1 mouse cellular context compared by ENCODE assay signal in genomic region chr2:110073023-110073422, GRCm38 (mm10).
TF ChIP-seq lines count a peak whose summit lies in the region.

No protein-coding gene starts in this region.

TF ChIP-seq in CH12.LX, 34 proteins besides CTCF, POLR2A, EP300 and RAD21 (continued from another document):
- TF ChIP-seq CHD2 (IDR thresholded peaks at IDR 0.05; ENCODE audit: low read length) (no peak), MAZ (IDR thresholded peaks at IDR 0.05; ENCODE audit: low read depth, low read length) (no peak), SMC3 (IDR thresholded peaks at IDR 0.05; ENCODE audit: low read depth, low read length) (no peak), ZC3H11A (IDR thresholded peaks at IDR 0.05; ENCODE audit: low read depth, low read length) (no peak), JUN (IDR thresholded peaks at IDR 0.05; ENCODE audit: insufficient read depth, low read depth, low read length) (no peak)
